Mouse (Mus musculus) cerebellum, adult 2 months (tissue): ENCODE results near the gene Rasgrp1.

ENCODE experiments used
- CTCF ChIP-seq: fragments of 200-500 bp; IDR thresholded peaks from 2 replicates; pipeline ENCODE4 v1.5.1; 2011; ENCODE audit warnings: low read depth, mild to moderate bottlenecking, control low read depth, low read length, moderate library complexity, borderline replicate concordance; ENCODE audit not compliant: insufficient read depth
- POLR2A ChIP-seq: fragments of 200-500 bp; IDR thresholded peaks from 2 replicates; pipeline ENCODE4 v1.6.1; 2011; ENCODE audit warnings: low read length, control low read depth, borderline replicate concordance; ENCODE audit not compliant: insufficient read depth

- no peak for TF ChIP-seq POLR2A
- TF ChIP-seq CTCF = no peak
These were observed 21.3 kb upstream of the Rasgrp1 start for GRCm38 (mm10) chr2:117364056-117364455.
